Mouse (Mus musculus) G1E (cell line): Measurements from ENCODE around the gene Actn1. TPM values are rescaled to one million over a fixed set of nuclear protein-coding genes. Genes with fewer than 3 reads are reported as not detected.

Experiments
- ATAC-seq: 2 replicates; pipeline ENCODE4 v1.8.0; 2016; ENCODE audit warnings: mild to moderate bottlenecking; ENCODE audit not compliant: insufficient number of reproducible peaks, poor library complexity, low FRiP score, severe bottlenecking; ENCODE audit errors: extremely low read depth
- DNase-seq: peaks from one replicate; pipeline ENCODE4 v3.0.0; 2012; ENCODE audit warnings: low spot score
- H3K27me3 ChIP-seq: 2 replicates; pipeline ENCODE4 v1.6.1; 2012; ENCODE audit warnings: mild to moderate bottlenecking, low read length, inconsistent platforms; ENCODE audit not compliant: insufficient read depth
- H3K36me3 ChIP-seq: replicated peaks from 2 replicates; pipeline ENCODE3; 2012; ENCODE audit warnings: mild to moderate bottlenecking, inconsistent platforms
- H3K4me1 ChIP-seq: 2 replicates; pipeline ENCODE4 v1.6.1; 2012; ENCODE audit warnings: low read depth, low read length, inconsistent platforms, mixed read lengths; ENCODE audit not compliant: insufficient read depth
- H3K4me3 ChIP-seq: 2 replicates; pipeline ENCODE4 v1.5.1; 2012; ENCODE audit warnings: low read depth, mild to moderate bottlenecking, inconsistent platforms, low read length, moderate library complexity, mixed read lengths
- H3K9me3 ChIP-seq: replicated peaks from 2 replicates; pipeline ENCODE4 v1.6.1; 2012; ENCODE audit warnings: inconsistent platforms
- CTCF ChIP-seq: IDR thresholded peaks from 2 replicates; pipeline ENCODE4 v1.5.1; 2012; ENCODE audit warnings: low read depth, low read length, inconsistent platforms, mixed read lengths
- GATA1 ChIP-seq: IDR thresholded peaks from 2 replicates; pipeline ENCODE4 v1.6.1; 2012; ENCODE audit warnings: borderline replicate concordance, low read length, inconsistent platforms, mixed read lengths
- GATA2 ChIP-seq: IDR thresholded peaks from 2 replicates; pipeline ENCODE4 v1.6.1; 2012; ENCODE audit warnings: low read depth, low read length, inconsistent platforms, borderline replicate concordance
- POLR2AphosphoS5 ChIP-seq: IDR thresholded peaks from 2 replicates; pipeline ENCODE4 v1.6.1; 2012; ENCODE audit warnings: low read depth, low read length, inconsistent platforms; ENCODE audit not compliant: insufficient replicate concordance
- TAL1 ChIP-seq: conservative IDR thresholded peaks from 2 replicates; pipeline ENCODE4 v1.6.1; 2012; ENCODE audit warnings: low read depth, low read length, inconsistent platforms, mixed read lengths
- polyA plus RNA-seq: library from polyadenylated mRNA; stranded (reverse); fragments of >175 nt; gene quantifications from 2 replicates; pipeline ENCODE4 v1.2.3, GENCODE M21; 2012
- total RNA-seq, 2 experiments: library from RNA; stranded (forward) in 1 of 2; stranded (reverse) in 1 of 2; fragments of 200-1000 nt in 1 of 2; fragments of >200 nt in 1 of 2; fragmentation: Nextera tagmentation in 1 of 2; gene quantifications; 2 replicates each; pipeline ENCODE4 v1.2.3; 2014 to 2017

The Actn1 gene
- total and polyA plus RNA-seq, 3 experiments, result 0.38 to 0.83 (median 0.40) TPM

- TF ChIP-seq GATA1 (no peak), POLR2AphosphoS5 (no peak), GATA2 (no peak), TAL1 (no peak), CTCF (0 out of 2 replicates have a peak, but pooled peaks have one; percentile 5)
- no peak for ATAC-seq
- DNase-seq, result no peak
- H3K4me1 ChIP-seq, result 0 out of 2 replicates have a peak, but pooled peaks cover 2% of the 10 kb centered on the region
- no peaks in the 10 kb centered on the region for H3K36me3 ChIP-seq
- H3K9me3 ChIP-seq, result no peaks in the 10 kb centered on the region
- peaks cover 25% of the 10 kb centered on the region for H3K27me3 ChIP-seq
- no peak overlapping the region for H3K4me3 ChIP-seq
Observed at GRCm38 (mm10) chr12:80199738-80200137, 60.4 kb downstream of the Actn1 start.

- Histone ChIP-seq H3K4me1 (0 out of 2 replicates have a peak, but pooled peaks cover 2% of the 10 kb centered on the region), H3K9me3 (no peaks in the 10 kb centered on the region), H3K27me3 (peaks cover 24% of the 10 kb centered on the region), H3K36me3 (no peaks in the 10 kb centered on the region), H3K4me3 (no peak overlapping the region)
- peak; percentile 68 for DNase-seq
- no peak for ATAC-seq
- TF ChIP-seq POLR2AphosphoS5, result no peak
- peak; percentile 90 for TF ChIP-seq CTCF
Observed at GRCm38 (mm10) chr12:80198487-80198886, 61.7 kb downstream of the Actn1 start.

GRCm38 (mm10) chr12:80197343-80197742, 62.8 kb downstream of the Actn1 start:
- peaks cover 23% of the 10 kb centered on the region for H3K27me3 ChIP-seq
- TF ChIP-seq TAL1, result no peak
- peak; percentile 85 for TF ChIP-seq CTCF
- peak; percentile 66 for DNase-seq
- H3K9me3 ChIP-seq, result no peaks in the 10 kb centered on the region
- H3K4me3 ChIP-seq, result no peak overlapping the region
- H3K36me3 ChIP-seq, result no peaks in the 10 kb centered on the region
- peak; percentile 49; the same call in 1 of the 2 replicates for ATAC-seq
- H3K4me1 ChIP-seq, result 0 out of 2 replicates have a peak, but pooled peaks cover 2% of the 10 kb centered on the region

- Histone ChIP-seq H3K4me3 (no peak overlapping the region), H3K9me3 (no peaks in the 10 kb centered on the region), H3K4me1 (peaks cover 10% of the 10 kb centered on the region), H3K27me3 (peaks cover 44% of the 10 kb centered on the region), H3K36me3 (no peaks in the 10 kb centered on the region)
- TF ChIP-seq POLR2AphosphoS5, result no peak
- TF ChIP-seq CTCF, result no peak
- TF ChIP-seq GATA1, result no peak
- no peak for TF ChIP-seq GATA2
- no peak for TF ChIP-seq TAL1
- DNase-seq (no peak), ATAC-seq (no peak)
Observed at GRCm38 (mm10) chr12:80191806-80192205, 68.4 kb downstream of the Actn1 start.

GRCm38 (mm10) chr12:80191371-80191770, 68.8 kb downstream of the Actn1 start:
- ATAC-seq, result no peak
- peaks cover 10% of the 10 kb centered on the region for H3K4me1 ChIP-seq
- H3K27me3 ChIP-seq, result peaks cover 48% of the 10 kb centered on the region
- DNase-seq, result no peak
- no peak for TF ChIP-seq GATA2
- peak; percentile 17; the same call in 1 of the 2 replicates for TF ChIP-seq POLR2AphosphoS5
- no peak for TF ChIP-seq TAL1
- no peak for TF ChIP-seq GATA1
- H3K9me3 ChIP-seq, result no peaks in the 10 kb centered on the region
- no peaks in the 10 kb centered on the region for H3K36me3 ChIP-seq
- H3K4me3 ChIP-seq, result no peak overlapping the region

GRCm38 (mm10) chr12:80190915-80191314, 69.3 kb downstream of the Actn1 start:
- Histone ChIP-seq H3K4me3 (no peak overlapping the region), H3K4me1 (peaks cover 10% of the 10 kb centered on the region), H3K27me3 (peaks cover 48% of the 10 kb centered on the region), H3K9me3 (no peaks in the 10 kb centered on the region), H3K36me3 (no peaks in the 10 kb centered on the region)
- no peak for DNase-seq
- ATAC-seq, result no peak
- no peak; the same call in 1 of the 2 replicates for TF ChIP-seq POLR2AphosphoS5
- no peak for TF ChIP-seq TAL1
- TF ChIP-seq CTCF, result no peak
- no peak for TF ChIP-seq GATA2
- no peak for TF ChIP-seq GATA1

- TF ChIP-seq CTCF (no peak), TAL1 (no peak), GATA1 (no peak), GATA2 (no peak), POLR2AphosphoS5 (no peak)
- no peak for DNase-seq
- H3K36me3 ChIP-seq, result no peaks in the 10 kb centered on the region
- no peak overlapping the region for H3K4me3 ChIP-seq
- no peaks in the 10 kb centered on the region for H3K4me1 ChIP-seq
- H3K27me3 ChIP-seq, result peaks cover 49% of the 10 kb centered on the region
- no peaks in the 10 kb centered on the region for H3K9me3 ChIP-seq
- ATAC-seq, result no peak
Observed at GRCm38 (mm10) chr12:80184041-80184440, 76.1 kb downstream of the Actn1 start.
